Mouse (Mus musculus) bone marrow macrophage, adult 2 months (primary cell): Measurements from ENCODE around the gene Btbd6.

ENCODE experiments used
- CTCF ChIP-seq: IDR thresholded peaks from 2 replicates; pipeline ENCODE4 v1.5.1; 2012; ENCODE audit warnings: low read depth, mild to moderate bottlenecking, low read length, moderate library complexity
- POLR2A ChIP-seq: IDR thresholded peaks from 2 replicates; pipeline ENCODE4 v1.6.1; 2012; ENCODE audit warnings: mild to moderate bottlenecking, low read depth, low read length, borderline replicate concordance

DNA sequence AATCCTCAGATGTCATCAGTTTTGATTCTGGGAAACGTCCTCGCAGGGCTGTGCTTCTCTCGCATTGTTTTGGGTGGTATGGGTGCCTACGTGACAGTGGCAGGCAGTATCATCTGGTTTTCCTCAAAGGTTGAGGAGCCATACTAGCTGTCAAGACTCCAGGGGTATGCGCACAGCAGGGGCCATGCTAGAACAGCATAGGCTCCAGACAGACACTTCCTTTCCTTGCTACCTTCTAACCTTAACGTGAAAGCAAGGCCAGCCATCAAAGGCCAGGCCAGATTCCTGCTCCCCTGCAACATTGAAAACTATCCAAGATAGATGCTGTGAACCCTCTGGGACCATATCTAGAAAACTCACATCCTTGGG, 25.5 kb upstream of the Btbd6 start:
- TF ChIP-seq CTCF (no peak), POLR2A (no peak)
